Comparison of ENCODE assay signal across 15 mouse cellular contexts in the genomic region with DNA sequence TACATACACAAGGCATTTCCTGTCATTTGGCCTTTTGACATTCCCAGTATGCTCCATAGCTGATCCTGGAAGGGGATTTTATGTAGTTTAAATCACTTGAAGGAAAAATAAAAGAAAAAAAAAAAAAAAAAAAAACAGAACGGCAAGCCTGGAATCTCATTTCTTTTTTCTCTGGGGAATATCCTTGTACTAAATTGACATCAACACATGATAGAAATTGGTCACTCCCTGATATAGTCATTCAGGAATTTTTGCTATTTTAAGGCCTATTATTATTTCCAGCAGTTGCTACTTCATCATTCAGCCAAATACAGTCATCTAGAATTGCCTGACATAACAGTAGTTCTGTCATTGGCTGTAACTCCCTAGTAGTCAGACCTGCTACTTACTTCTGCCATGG.
"Had no signal": no experiment of that assay in that cellular context is flagged by ENCODE, and none has a peak within 500 bp of the region (broad histone marks: within the 10 kb centered on the region; RNA-seq: fewer than 3 reads in every experiment).

No protein-coding gene starts in this region.

- H3K9me3 ChIP-seq: kidney, embryonic 15.5 days; limb, embryonic 12.5 days; midbrain, embryonic 10.5 days; neural tube, embryonic 12.5 days had no signal

- H3K36me3 ChIP-seq: kidney, embryonic 15.5 days; limb, embryonic 12.5 days; midbrain, embryonic 10.5 days; neural tube, embryonic 12.5 days had no signal

- H3K27ac ChIP-seq: kidney, embryonic 15.5 days; limb, embryonic 12.5 days; liver, embryonic 14.5 days; midbrain, embryonic 10.5 days; neural tube, embryonic 12.5 days had no signal

- H3K4me1 ChIP-seq: kidney, embryonic 15.5 days; limb, embryonic 12.5 days; midbrain, embryonic 10.5 days; neural tube, embryonic 12.5 days had no signal

- DNase-seq: kidney, adult 2 months; kidney, postnatal 36 days; layer of hippocampus, adult 9-11 months; layer of hippocampus, postnatal 36 days; lung, adult 18-20 months; lung, postnatal 36 days; midbrain, embryonic 14.5 days; spleen, adult 18-20 months; thymus, adult 2 months; thymus, postnatal 25 days had no signal

- H3K4me2 ChIP-seq: kidney, embryonic 15.5 days; limb, embryonic 12.5 days; neural tube, embryonic 12.5 days had no signal

- H3K4me3 ChIP-seq: kidney, embryonic 15.5 days; limb, embryonic 12.5 days; midbrain, embryonic 10.5 days; neural tube, embryonic 12.5 days had no signal

- H3K9ac ChIP-seq: kidney, embryonic 15.5 days; limb, embryonic 12.5 days; liver, embryonic 14.5 days; neural tube, embryonic 12.5 days had no signal

- H3K27me3 ChIP-seq: kidney, embryonic 15.5 days; limb, embryonic 12.5 days; neural tube, embryonic 12.5 days had no signal
